Mouse (Mus musculus) adrenal gland, postnatal 14 days (tissue): ENCODE data around the gene Hmgcl. TPM values are rescaled to one million over a fixed set of nuclear protein-coding genes. Genes with fewer than 3 reads are reported as not detected.
"Not testable (repeated sequence)": the region's sequence is repeated elsewhere in the genome, so short reads cannot be mapped to it uniquely, and the experiment has no call there.

ENCODE experiments used
- DNase-seq: peaks from one replicate; pipeline ENCODE4 v3.0.0; 2021; ENCODE audit warnings: mixed read lengths
- total RNA-seq: library from RNA; stranded (reverse); gene quantifications from 2 replicates; pipeline ENCODE4 v1.2.3, GENCODE M21; 2021

Gene Hmgcl
- total RNA-seq, 1 experiment from 2014 or later, result 76.0 TPM

DNA sequence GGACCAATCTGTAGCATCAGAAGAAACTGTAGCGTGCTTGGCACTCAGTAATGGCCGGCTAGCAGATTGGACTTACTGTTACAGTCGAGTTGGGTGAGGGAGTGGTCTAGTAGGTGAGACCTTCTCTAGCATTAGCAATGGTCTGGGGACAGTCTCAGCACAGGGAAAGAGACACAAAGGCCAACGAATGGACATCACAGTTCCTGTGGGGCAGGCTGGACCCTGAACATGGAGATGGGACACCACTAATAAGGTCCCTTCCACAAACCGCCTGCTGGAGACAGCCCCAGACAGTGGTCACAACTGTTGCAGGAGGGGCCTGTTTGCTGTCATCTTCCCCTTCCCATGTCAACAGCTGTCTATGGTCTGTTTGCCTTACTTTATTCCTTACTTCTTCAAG, 15.5 kb downstream of the Hmgcl start:
- no peak for DNase-seq

DNA sequence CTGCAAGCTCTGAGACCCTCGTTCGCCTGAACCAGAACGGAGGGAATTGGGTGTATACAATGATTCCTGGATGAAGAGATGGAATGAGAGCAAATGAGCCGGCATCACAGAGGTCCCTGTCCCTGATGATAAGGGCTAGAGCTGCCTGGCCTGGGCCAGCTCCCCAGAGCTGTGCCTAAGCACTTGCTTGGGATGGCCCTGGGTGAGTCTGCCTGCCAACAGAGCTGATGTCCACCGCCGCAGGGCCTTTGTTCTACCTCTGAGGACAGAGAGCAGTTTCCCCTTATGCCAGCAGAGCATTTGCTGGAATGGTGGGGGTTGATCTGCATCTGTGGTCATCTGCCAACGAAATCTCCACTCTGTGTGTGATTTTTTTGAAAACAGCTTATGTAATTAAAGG, 15.9 kb downstream of the Hmgcl start:
- no peak for DNase-seq

- DNase-seq, result no peak
Measured at GRCm38 (mm10) chr4:135962946-135963345, 16.7 kb downstream of the Hmgcl start.

DNA sequence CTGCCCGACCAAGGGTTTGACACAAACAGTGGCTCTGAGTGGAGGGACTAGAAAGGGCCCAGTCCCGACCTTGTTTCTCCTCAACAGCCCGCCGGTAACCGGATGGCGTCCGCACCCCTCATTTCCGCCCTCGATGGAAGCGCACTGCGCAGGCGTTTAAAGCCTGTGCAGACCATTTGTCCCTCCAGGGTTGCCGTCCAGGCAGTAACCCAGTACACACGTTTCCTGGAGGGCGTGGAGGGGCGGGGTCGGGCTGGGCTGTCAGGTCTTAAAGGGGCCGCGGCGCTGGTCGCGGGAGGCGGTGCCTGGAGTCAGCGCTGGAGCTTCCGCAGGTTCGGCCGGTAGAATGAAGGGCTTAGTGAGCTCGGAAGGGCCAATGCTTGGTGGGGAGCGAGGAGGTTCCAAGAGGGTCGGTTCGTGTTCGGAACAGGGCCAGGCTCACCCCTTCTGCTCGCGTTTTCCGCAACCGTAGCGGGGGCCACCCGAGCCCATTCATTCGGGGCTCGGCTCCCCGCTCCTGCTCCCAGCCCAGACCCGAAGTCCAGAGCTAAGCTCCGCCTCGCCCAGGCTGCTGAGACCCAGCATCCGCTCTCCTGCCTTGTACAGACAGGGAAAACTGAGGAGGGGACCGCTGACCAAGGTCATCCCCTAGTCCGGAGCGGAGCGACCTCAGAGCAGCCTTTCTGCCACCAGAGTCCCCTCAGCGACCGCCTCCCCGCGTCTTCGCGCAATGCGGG, 17.4 kb downstream of the Hmgcl start, which contains the start of gene Gale:
Gale (plus strand) TSS at position 271 of the 737 bp plus-strand sequence.
- DNase-seq, result peak; percentile 98

DNA sequence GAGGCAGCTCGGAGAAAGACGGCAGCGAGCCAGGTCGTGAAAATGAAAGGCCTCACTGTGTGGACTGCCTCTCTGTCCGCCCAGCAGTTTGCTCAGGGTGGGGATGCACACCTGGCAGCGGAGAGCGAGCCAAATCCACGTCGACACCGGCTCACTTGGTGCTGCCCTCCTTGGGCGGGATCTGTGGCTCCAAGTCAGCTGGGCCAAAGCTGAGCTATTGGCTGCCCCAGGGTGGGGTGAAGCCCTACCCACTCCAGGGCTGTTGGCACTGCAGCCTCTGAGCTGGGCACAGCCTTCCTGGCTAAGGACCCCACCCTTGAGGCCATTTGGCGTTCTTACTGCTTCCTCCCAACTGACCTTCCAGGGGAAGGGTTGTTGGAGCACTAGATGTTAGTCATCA, 18.2 kb downstream of the Hmgcl start:
- peak; percentile 83 for DNase-seq

- DNase-seq, result no peak
Measured at GRCm38 (mm10) chr4:135965113-135965512, 18.9 kb downstream of the Hmgcl start.

DNA sequence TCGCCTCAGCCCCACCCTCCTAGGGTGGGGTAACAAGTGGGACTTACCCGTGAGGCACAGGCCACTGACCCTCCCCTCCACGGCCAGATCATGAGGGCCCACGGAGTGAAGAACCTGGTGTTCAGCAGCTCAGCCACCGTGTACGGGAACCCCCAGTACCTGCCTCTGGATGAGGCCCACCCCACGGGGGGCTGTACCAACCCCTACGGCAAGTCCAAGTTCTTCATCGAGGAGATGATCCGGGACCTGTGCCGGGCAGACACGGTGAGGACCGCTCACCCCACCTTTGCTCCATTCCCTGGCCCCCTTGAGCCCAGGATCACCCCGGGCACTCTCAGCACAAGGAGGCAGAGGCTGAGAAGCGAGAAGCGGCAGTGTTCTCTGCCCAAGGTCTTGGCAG, 20.0 kb downstream of the Hmgcl start:
- DNase-seq, result no peak

GRCm38 (mm10) chr4:135967086-135967760, 21.0 kb downstream of the Hmgcl start:
- no peak for DNase-seq

- no peak for DNase-seq
Measured at GRCm38 (mm10) chr4:135968271-135968869, 22.1 kb downstream of the Hmgcl start.

DNA sequence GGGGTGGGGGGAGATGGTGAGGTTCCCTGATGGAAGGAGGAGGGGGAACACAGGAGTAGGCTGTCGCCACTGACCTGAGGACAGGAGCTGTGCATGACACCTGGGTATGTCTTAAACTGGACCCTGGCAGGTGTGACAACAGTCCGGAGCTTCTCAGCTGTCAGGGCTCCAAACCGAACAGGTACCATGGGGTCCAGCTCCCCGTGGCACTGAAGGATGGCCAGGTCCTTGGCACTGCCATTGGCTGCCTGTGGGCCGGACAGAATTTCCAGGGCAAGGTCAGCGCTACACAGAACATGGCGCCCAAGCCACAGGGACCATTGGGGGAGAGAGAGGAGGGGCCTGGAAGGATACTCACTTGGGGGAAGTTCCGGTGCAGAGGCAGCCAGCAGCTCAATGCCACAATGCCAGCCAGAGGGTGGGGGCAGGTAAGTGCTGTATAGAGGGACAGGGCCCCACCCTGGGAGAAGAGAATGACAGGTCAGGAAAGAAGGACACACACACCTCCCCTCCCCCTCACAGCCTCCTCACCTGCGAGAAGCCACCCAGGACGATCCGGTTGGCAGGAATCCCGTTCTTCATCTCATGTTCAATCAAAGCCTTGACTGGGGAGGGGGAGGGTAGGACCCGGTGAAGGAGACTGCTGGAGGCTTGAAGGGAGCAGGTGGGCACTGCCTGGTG, 23.0 kb downstream of the Hmgcl start:
- no peak for DNase-seq

GRCm38 (mm10) chr4:135970585-135970984, 24.3 kb downstream of the Hmgcl start:
- no peak for DNase-seq

DNA sequence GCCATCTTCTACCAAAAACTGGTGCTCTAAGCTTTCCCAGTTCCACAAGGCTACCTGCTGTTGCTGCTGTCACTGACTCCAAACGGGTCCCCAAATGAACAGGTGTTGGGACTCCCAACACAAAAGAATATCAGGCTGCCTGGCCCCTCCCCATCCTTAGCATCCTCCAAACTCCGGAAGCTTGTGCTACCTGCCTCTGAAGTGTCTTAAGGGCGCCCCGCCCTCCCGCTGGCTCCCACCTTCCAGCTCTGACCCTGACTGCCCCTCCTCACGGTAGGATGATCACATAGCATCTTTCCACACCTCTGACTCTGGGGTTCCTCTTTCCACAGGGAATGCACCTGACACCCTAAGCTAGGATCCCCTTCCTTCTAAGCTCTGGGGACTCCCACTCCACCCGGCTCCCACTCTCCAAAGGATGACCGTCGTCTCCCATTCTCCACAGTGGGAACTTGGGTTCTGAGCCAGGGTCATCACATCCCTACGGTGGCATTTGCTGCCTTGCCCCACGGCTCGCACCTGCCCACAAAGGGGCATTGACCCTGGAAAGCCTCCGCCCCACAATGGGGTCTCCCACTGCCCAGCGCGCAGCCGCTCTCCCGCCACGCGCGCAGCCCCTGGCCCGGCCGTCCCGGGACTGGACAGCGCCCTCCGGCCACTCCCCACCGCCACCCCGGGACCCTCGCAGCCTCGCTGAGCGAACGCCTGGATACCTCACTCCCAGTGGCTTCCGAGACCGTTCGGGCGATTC, 25.7 kb downstream of the Hmgcl start:
- peak; percentile 36 for DNase-seq

DNA sequence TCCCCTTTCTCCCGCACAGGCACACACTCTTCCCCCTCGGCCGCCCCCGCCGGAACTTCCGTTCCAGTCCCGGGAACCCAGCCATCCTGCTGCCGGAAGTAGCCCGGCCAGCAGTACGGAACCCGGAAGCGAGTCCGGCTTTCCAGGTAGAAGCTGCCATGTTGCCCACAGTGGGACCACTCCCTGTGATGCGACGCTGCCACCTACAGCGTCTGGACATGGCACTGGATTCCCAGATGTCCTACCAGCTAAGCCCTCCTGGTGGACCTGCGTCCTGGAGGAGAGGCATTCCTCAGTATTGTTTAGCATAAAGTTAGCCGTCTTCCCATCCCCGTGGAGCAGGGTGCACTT, 26.3 kb downstream of the Hmgcl start, which contains the start of gene Lypla2:
Lypla2 (minus strand) TSS at position 71 of the 351 bp plus-strand sequence.
- DNase-seq, result peak; percentile 95

- DNase-seq, result no peak
Measured at GRCm38 (mm10) chr4:135972911-135973811, 26.9 kb downstream of the Hmgcl start.

DNA sequence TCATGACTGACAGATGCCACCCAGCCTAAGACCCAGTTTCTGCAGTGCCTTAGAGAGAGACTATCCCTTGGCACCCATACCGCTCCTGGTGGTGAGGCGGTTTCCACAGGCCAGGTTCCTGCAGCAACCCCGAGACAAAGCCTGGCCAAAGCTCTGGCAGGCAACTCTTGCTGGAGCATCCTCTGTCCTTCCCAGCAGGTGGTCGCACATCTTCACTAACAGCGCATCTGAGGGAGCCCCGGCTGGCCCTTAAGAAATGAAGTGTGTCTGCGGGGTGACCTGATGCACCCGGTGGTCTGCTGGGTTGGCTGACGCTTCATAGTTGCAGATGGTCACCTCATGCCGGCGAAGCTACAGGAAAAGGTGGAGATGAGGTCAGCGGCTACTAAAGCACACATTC, 29.9 kb downstream of the Hmgcl start:
- no peak for DNase-seq

- DNase-seq, result not testable (repeated sequence)
Measured at GRCm38 (mm10) chr4:135980223-135980622, 34.0 kb downstream of the Hmgcl start.

DNA sequence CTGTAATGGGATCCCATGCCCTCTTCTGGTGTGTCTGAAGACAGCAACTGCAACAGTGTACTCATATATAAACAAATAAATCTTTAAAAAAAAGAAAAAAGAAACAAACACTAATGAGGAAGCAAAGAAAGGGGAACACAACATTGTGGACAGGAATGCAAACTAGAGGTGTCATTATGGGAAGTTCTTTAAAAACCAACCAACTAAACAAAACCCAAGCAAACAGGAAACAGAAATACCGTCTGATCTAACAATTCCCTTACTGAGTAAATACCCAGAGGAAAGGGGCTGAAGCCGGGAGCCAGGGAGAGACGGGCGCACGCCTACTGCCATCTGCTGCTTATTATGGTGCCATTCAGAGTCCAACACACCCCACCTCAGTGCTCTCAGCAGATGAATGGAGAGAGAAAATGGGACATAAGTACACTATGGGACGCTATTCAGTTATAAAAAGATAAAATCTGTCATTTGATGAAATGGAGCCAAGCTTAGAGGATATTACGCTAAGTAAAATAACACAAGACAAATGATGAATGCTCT, 35.3 kb downstream of the Hmgcl start:
- no peak for DNase-seq

DNA sequence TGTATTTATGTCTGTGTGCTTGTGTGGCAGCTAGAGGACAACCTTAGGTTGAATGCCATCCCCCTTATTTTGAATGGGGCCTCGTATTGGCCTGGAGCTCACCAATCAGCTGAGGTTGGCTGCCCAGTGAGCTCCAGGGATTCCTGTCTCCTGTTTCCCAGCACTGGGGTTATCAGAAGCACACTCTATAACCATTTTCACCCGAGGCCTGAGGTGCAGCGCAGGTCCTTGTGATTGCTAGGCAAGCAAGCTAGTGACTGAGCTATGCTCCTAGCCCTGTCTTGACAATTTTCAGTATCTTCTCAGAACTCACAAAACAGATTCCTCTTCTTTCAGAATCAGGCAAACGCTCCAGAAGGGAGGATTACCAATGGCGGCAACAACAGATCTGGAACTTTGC, 38.3 kb downstream of the Hmgcl start:
- no peak for DNase-seq

DNA sequence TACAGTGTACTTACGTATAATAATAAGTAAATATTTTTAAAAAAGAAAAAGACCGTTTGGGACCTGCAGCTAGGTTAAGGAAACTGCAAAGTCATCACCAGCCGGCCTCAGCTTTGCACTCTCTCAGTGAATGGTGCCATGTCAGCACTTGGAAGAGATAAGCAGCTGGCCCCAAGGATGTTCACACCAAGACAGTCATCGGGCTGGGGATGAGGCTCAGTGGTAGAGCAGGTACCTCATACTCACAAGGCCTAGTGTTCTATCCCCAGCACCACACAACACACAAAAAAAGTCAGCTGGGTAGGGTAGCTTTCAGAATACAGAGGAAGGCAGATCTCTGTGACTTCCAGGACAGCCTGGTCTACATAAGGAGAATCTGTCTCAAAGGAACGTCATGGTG, 38.9 kb downstream of the Hmgcl start:
- DNase-seq, result no peak

GRCm38 (mm10) chr4:135985769-135986168, 39.5 kb downstream of the Hmgcl start:
- DNase-seq, result no peak
